Mouse (Mus musculus) testis, adult 2 months (tissue): ENCODE measurements around the gene Cfap65. TPM values are rescaled to one million over a fixed set of nuclear protein-coding genes. Genes with fewer than 3 reads are reported as not detected.

Experiments used
- H3K27ac ChIP-seq: fragments of 200-500 bp; 2 replicates; pipeline ENCODE4 v1.5.1; 2012; ENCODE audit warnings: low read depth, low read length; ENCODE audit not compliant: control insufficient read depth, insufficient read depth
- H3K27me3 ChIP-seq: fragments of 200-500 bp; 2 replicates; pipeline ENCODE4 v1.6.1; 2012; ENCODE audit warnings: mild to moderate bottlenecking, low read length, moderate library complexity; ENCODE audit not compliant: control insufficient read depth, insufficient read depth
- H3K36me3 ChIP-seq: fragments of 200-500 bp; 2 replicates; pipeline ENCODE4 v1.6.1; 2012; ENCODE audit warnings: mild to moderate bottlenecking, low read length; ENCODE audit not compliant: control insufficient read depth, insufficient read depth
- H3K4me1 ChIP-seq: fragments of 200-500 bp; 2 replicates; pipeline ENCODE4 v1.6.1; 2012; ENCODE audit warnings: low read length; ENCODE audit not compliant: control insufficient read depth, insufficient read depth
- H3K4me3 ChIP-seq: fragments of 200-500 bp; 2 replicates; pipeline ENCODE4 v1.5.1; 2012; ENCODE audit warnings: low read depth, mild to moderate bottlenecking, low read length, moderate library complexity, mixed read lengths; ENCODE audit not compliant: control insufficient read depth
- CTCF ChIP-seq: fragments of 200-500 bp; IDR thresholded peaks from 2 replicates; pipeline ENCODE4 v1.5.1; 2012; ENCODE audit warnings: low read depth, mild to moderate bottlenecking, inconsistent platforms, low read length, moderate library complexity; ENCODE audit not compliant: control insufficient read depth, insufficient read depth, insufficient replicate concordance
- POLR2A ChIP-seq: fragments of 200-500 bp; IDR thresholded peaks from 2 replicates; pipeline ENCODE4 v1.6.1; 2012; ENCODE audit warnings: low read depth, mild to moderate bottlenecking, inconsistent platforms, low read length, moderate library complexity; ENCODE audit not compliant: control insufficient read depth
- polyA plus RNA-seq: library from polyadenylated mRNA; depleted of rRNA; stranded (reverse); fragments of >200 nt; gene quantifications from 2 replicates; pipeline ENCODE4 v1.2.3, GENCODE M21; 2012

Gene Cfap65
- polyA plus RNA-seq, 1 experiment, result 212 TPM

- no peaks in the 10 kb centered on the region for H3K27me3 ChIP-seq
- H3K4me3 ChIP-seq, result no peak overlapping the region
- no peaks in the 10 kb centered on the region; the same call in 1 of the 2 replicates for H3K36me3 ChIP-seq
- no peak overlapping the region for H3K27ac ChIP-seq
- peaks cover 23% of the 10 kb centered on the region for H3K4me1 ChIP-seq
- TF ChIP-seq POLR2A, result no peak
- TF ChIP-seq CTCF, result no peak
Measured at GRCm38 (mm10) chr1:74898656-74899431, 36.6 kb downstream of the Cfap65 start.

- Histone ChIP-seq H3K4me3 (no peak overlapping the region), H3K27ac (no peak overlapping the region), H3K27me3 (no peaks in the 10 kb centered on the region), H3K36me3 (no peaks in the 10 kb centered on the region), H3K4me1 (peaks cover 22% of the 10 kb centered on the region)
- no peak for TF ChIP-seq POLR2A
- no peak for TF ChIP-seq CTCF
Measured at GRCm38 (mm10) chr1:74897976-74898375, 37.4 kb downstream of the Cfap65 start.

- TF ChIP-seq CTCF, result peak; percentile 62; the same call in 1 of the 2 replicates
- TF ChIP-seq POLR2A, result no peak
- Histone ChIP-seq H3K36me3 (no peaks in the 10 kb centered on the region), H3K4me3 (no peak overlapping the region), H3K27me3 (no peaks in the 10 kb centered on the region), H3K27ac (no peak overlapping the region), H3K4me1 (peaks cover 16% of the 10 kb centered on the region)
Measured at GRCm38 (mm10) chr1:74894966-74895365, 40.4 kb downstream of the Cfap65 start.

GRCm38 (mm10) chr1:74893134-74893855, 42.1 kb downstream of the Cfap65 start, which contains the start of gene Cryba2:
Cryba2 (minus strand) TSS chr1:74893143.
- Histone ChIP-seq H3K27ac (no peak within 1 kb of the TSS), H3K36me3 (no peaks in the 10 kb centered on the region), H3K4me1 (peaks cover 13% of the 10 kb centered on the region), H3K27me3 (no peaks in the 10 kb centered on the region), H3K4me3 (peak within 1 kb of the TSS; percentile 7; the same call in 1 of the 2 replicates)
- peak; percentile 55; the same call in 1 of the 2 replicates for TF ChIP-seq CTCF
- no peak for TF ChIP-seq POLR2A

DNA sequence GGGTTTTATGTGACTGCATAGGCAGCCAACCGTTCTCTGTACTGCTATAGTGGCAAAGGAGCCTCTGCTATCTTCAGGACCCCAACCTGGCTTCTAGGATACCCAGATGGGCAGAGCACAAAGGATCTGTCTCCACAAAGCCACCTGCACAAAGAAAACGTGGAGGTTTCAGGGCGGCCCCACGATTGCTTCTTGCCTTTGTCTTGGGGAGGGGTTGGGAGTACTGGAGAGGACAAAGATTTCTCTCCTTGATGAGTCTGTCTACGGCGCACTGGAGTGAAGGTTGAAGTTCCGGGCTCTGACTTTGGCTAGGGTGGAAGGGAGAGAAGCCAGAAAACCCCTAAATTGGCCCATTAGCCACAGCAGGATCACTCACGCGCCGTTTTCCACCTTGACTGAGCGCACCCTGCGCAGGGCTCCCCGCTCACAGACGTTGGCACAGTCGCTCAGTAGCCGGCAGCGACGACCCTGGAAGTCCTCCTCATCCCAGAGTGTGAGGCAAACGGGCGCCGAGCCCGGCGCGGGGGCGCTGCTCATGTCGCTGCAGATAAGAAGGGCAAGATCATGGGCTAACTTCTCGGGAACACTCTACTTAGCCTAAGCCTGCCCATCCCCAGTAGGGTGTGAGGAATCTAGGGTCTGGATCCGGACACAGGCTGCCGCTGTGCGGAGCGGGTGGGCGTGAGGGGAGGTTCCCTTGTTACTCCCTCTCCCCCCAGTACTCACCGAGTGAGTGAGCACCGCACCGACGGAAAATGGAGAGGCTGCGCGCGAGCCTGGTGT, 42.9 kb downstream of the Cfap65 start:
- TF ChIP-seq CTCF (no peak), POLR2A (no peak)
- Histone ChIP-seq H3K27ac (no peak overlapping the region), H3K4me3 (no peak overlapping the region), H3K36me3 (no peaks in the 10 kb centered on the region), H3K27me3 (no peaks in the 10 kb centered on the region), H3K4me1 (peaks cover 7% of the 10 kb centered on the region)

DNA sequence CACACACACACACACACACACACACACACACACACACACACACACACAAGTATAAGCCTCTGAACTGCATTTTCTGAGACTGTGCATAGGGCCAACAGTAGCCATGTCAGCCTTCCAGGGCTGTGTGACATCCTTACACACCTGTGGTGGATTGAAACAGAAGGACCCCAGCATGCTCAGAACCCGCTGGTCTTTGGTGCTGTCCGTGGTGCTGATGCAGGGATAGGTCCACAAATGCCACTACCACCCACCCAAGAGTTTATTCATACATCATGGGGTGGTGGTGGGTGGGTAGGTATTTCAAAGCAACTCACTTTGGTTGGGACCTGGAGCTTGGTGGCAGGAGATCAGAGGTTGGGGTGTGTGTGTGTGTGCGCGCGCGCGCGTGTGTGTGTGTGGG, 43.9 kb downstream of the Cfap65 start:
- no peaks in the 10 kb centered on the region for H3K36me3 ChIP-seq
- no peaks in the 10 kb centered on the region for H3K27me3 ChIP-seq
- no peak for TF ChIP-seq CTCF
- TF ChIP-seq POLR2A, result no peak
- peaks cover 7% of the 10 kb centered on the region for H3K4me1 ChIP-seq
- H3K4me3 ChIP-seq, result no peak overlapping the region
- no peak overlapping the region for H3K27ac ChIP-seq

- H3K4me1 ChIP-seq, result peaks cover 19% of the 10 kb centered on the region
- peaks cover 12% of the 10 kb centered on the region for H3K27me3 ChIP-seq
- TF ChIP-seq POLR2A, result no peak
- no peak for TF ChIP-seq CTCF
Measured at GRCm38 (mm10) chr1:74885369-74886042, 49.9 kb downstream of the Cfap65 start, which contains the start of gene Fev. Fev (minus strand) TSS chr1:74885419.

More at GRCm38 (mm10) chr1:74885369-74886042, 49.9 kb downstream of the Cfap65 start, which contains the start of gene Fev:
- Histone ChIP-seq H3K27ac (no peak within 1 kb of the TSS), H3K4me3 (no peak within 1 kb of the TSS; the same call in 1 of the 2 replicates), H3K36me3 (no peaks in the 10 kb centered on the region)
